Mouse (Mus musculus) MEL (cell line): ENCODE data around the gene 9430015G10Rik.

ENCODE experiments used
- CHD1 ChIP-seq: IDR thresholded peaks from 2 replicates; pipeline ENCODE4 v1.6.1; 2012; ENCODE audit warnings: low read depth, mild to moderate bottlenecking, inconsistent platforms, low read length, improper control_type of control experiment
- CTCF ChIP-seq, 3 experiments: IDR thresholded peaks in 2 of 3; conservative IDR thresholded peaks in 1 of 3; 2 replicates each; pipeline ENCODE4 v1.5.1; 2011 to 2012; ENCODE audit warnings: low read length in 3 of 3, low read depth in 2 of 3, mild to moderate bottlenecking in 2 of 3, improper control_type of control experiment in 1 of 3, inconsistent platforms in 1 of 3, mixed read lengths in 1 of 3, moderate library complexity in 1 of 3; ENCODE audit not compliant: control insufficient read depth in 1 of 3, insufficient read depth in 1 of 3, poor library complexity in 1 of 3, severe bottlenecking in 1 of 3
- EP300 ChIP-seq, 2 experiments: IDR thresholded peaks; 2 replicates each; pipeline ENCODE4 v1.6.1; 2011; ENCODE audit warnings: improper control_type of control experiment in 2 of 2, low read length in 2 of 2, low read depth in 1 of 2, mild to moderate bottlenecking in 1 of 2
- GABPA ChIP-seq: IDR thresholded peaks from 2 replicates; pipeline ENCODE4 v1.6.1; 2012; ENCODE audit warnings: low read depth, mild to moderate bottlenecking, inconsistent platforms, low read length, improper control_type of control experiment, moderate library complexity
- GATA1 ChIP-seq: IDR thresholded peaks from 2 replicates; pipeline ENCODE4 v1.6.1; 2011; ENCODE audit warnings: low read depth, low read length, improper control_type of control experiment
- MAX ChIP-seq: IDR thresholded peaks from 2 replicates; pipeline ENCODE4 v1.6.1; 2011; ENCODE audit warnings: low read length, improper control_type of control experiment
- MAZ ChIP-seq: IDR thresholded peaks from 2 replicates; pipeline ENCODE4 v1.6.1; 2012; ENCODE audit warnings: low read depth, mild to moderate bottlenecking, inconsistent platforms, low read length, improper control_type of control experiment
- NELFE ChIP-seq: IDR thresholded peaks from 2 replicates; pipeline ENCODE4 v1.6.1; 2011; ENCODE audit warnings: low read depth, low read length, improper control_type of control experiment
- NRF1 ChIP-seq: IDR thresholded peaks from 2 replicates; pipeline ENCODE4 v1.6.1; 2014; ENCODE audit warnings: low read depth, mild to moderate bottlenecking, inconsistent platforms, low read length, improper control_type of control experiment, moderate library complexity; ENCODE audit not compliant: poor library complexity, insufficient read depth, severe bottlenecking
- POLR2A ChIP-seq, 2 experiments: IDR thresholded peaks; 2 replicates each; pipeline ENCODE4 v1.6.1; 2011 to 2012; ENCODE audit warnings: low read length in 2 of 2, mild to moderate bottlenecking in 2 of 2, control low read depth in 1 of 2, improper control_type of control experiment in 1 of 2, low read depth in 1 of 2, moderate library complexity in 1 of 2; ENCODE audit not compliant: control insufficient read depth in 1 of 2, insufficient read depth in 1 of 2, poor library complexity in 1 of 2
- RAD21 ChIP-seq: IDR thresholded peaks from 2 replicates; pipeline ENCODE4 v1.6.1; 2011; ENCODE audit warnings: mild to moderate bottlenecking, low read depth, low read length, improper control_type of control experiment
- TBP ChIP-seq: IDR thresholded peaks from 2 replicates; pipeline ENCODE4 v1.8.0; 2011; ENCODE audit warnings: low read depth, low read length, improper control_type of control experiment
- ZC3H11A ChIP-seq: IDR thresholded peaks from 2 replicates; pipeline ENCODE4 v1.6.1; 2012; ENCODE audit warnings: low read depth, mild to moderate bottlenecking, inconsistent platforms, low read length, improper control_type of control experiment

DNA sequence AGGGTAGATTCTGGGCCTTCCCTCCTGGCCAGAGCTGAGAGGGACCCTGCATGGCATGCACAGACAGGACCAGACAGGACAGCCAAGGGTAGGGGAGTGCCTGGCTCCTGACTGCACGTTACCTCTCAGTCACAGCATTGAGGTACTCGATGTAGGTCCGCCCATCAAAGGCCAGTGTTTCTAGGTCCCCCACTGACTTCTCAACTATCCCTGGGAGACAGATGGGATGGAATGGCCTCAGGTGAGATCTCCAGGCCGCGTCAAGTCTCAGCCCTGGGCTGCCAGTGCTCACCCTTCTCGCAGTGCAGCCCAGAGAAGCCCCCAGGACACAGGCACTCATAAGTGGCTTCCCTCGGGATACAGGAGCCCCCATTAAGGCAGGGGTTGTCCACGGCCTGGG is 58.8 kb downstream of the 9430015G10Rik start:
- TF ChIP-seq NELFE: no peak
- TF ChIP-seq CTCF (IDR thresholded peaks at IDR 0.05 in 2 of 3, conservative IDR thresholded peaks at IDR 0.05 in 1 of 3; ENCODE audit: control insufficient read depth in 1 of 3, insufficient read depth in 1 of 3, low read depth in 2 of 3, low read length in 3 of 3, poor library complexity in 1 of 3, severe bottlenecking in 1 of 3): no peak
- no peak for TF ChIP-seq RAD21
- TF ChIP-seq POLR2A (IDR thresholded peaks at IDR 0.05; ENCODE audit: control insufficient read depth in 1 of 2, insufficient read depth in 1 of 2, low read depth in 1 of 2, low read length in 2 of 2, poor library complexity in 1 of 2): no peak
- TF ChIP-seq CHD1: no peak
- no peak for TF ChIP-seq NRF1
- TF ChIP-seq GABPA: no peak
- no peak for TF ChIP-seq MAZ
- no peak for TF ChIP-seq TBP
- no peak for TF ChIP-seq MAX
- no peak for TF ChIP-seq GATA1
- no peak for TF ChIP-seq ZC3H11A
- no peak for TF ChIP-seq EP300 (IDR thresholded peaks at IDR 0.05; ENCODE audit: low read depth in 1 of 2, low read length in 2 of 2)
